Mouse (Mus musculus) large intestine, adult 2 months (tissue): ENCODE measurements around the gene Tns3. TPM values are rescaled to one million over a fixed set of nuclear protein-coding genes. Genes with fewer than 3 reads are reported as not detected.

Experiments
- DNase-seq: peaks from one replicate; pipeline ENCODE4 v3.0.0-alpha.2; 2012; ENCODE audit warnings: low read depth, low spot score
- WGBS: fragments of 180-500 bp; shearing (Covaris S2); methylation state at CpG from one replicate; pipeline ENCODE4 v1.1.7; 2018; 5-methylcytosine and 5-hydroxymethylcytosine counted together
- polyA plus RNA-seq: library from polyadenylated mRNA; depleted of rRNA; stranded (reverse); fragments of >200 nt; gene quantifications from 2 replicates; pipeline ENCODE4 v1.2.3, GENCODE M21; 2012

Gene Tns3
- polyA plus RNA-seq, 1 experiment = 15.1 TPM

- WGBS = 52% methylated on average over 10 of the region's 10 CpGs
- no peak for DNase-seq
Measured at GRCm38 (mm10) chr11:8652792-8653645, 11.3 kb downstream of the Tns3 start.

DNA sequence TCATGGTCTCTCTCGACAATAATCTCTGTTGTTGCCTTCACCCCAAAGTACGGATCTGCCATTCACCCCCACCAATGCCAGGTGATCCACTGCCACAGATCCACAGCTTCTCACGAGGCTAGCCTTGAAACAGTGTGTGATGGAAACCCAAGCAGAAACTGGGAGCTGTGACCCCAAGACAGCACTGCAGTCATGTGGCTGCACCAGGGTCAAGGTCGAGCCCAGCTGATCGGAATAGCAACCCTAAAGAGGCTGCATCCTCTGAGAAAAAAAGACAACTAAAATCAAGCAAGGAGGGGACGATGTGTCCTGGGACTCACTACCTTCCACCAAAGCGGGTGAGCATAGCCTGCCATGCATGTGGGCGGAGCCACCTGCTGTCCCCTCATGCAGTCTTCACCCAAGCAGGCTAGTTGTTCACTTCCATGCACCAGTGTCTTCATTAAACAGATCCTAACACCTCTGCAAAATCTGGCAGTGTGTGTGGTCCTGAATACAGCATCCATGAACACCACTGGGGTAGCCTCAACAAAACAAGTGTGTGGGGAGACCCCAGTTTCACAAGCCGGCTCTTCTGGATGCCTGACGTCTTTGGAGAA lies 12.1 kb downstream of the Tns3 start:
- WGBS = 81% methylated on average over 10 of the region's 10 CpGs
- DNase-seq = no peak

GRCm38 (mm10) chr11:8651448-8652035 lies 12.8 kb downstream of the Tns3 start:
- 91% methylated on average over 10 of the region's 10 CpGs for WGBS
- no peak for DNase-seq

- DNase-seq = no peak
- WGBS = 52% methylated on average over 3 of the region's 3 CpGs
Measured at GRCm38 (mm10) chr11:8645609-8646008, 18.7 kb downstream of the Tns3 start.

DNA sequence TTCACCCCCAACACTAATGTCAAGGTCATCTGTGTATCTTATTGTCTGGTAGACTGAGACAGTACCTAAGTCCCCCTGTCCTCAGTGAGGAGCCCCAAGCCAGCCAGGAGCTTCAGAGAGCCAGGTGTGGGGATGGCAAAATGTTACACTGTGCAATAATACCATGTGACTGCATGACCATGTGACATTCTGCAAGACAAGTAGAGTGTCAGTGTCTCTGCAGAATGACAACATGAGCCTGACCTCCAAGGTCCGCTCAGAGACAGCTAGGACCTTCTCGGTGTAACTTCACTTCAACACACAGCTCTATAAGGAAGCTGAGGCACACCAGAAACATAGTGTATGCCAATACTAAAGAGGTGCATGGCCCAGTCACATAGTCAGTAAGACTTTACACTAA lies 20.1 kb downstream of the Tns3 start:
- DNase-seq = no peak
- 86% methylated on average over 2 of the region's 2 CpGs for WGBS

GRCm38 (mm10) chr11:8641634-8642277 lies 22.6 kb downstream of the Tns3 start:
- WGBS = 37% methylated on average over 10 of the region's 10 CpGs
- DNase-seq = no peak

DNA sequence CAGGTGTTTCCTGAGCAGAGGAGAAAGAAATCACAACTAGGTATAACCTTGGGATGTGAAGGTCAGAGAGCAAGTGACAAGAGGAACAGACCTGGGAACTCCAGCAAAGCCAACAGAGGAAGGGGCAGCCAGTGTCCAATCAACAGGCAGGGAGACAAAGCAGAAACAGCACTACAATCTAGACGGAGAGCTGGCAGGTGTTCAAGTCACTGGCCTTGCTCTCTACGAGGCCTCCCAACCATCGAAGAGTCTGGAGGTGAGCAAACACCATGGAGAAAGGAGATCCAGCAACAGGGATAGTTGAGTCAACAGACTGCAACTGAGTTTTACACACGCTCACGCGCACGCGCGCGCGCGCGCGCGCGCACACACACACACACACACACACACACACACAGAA lies 24.6 kb downstream of the Tns3 start:
- no peak for DNase-seq
- 76% methylated on average over 16 of the region's 16 CpGs for WGBS

- 83% methylated on average over 6 of the region's 6 CpGs for WGBS
- no peak for DNase-seq
Measured at GRCm38 (mm10) chr11:8639007-8639718, 25.2 kb downstream of the Tns3 start.

GRCm38 (mm10) chr11:8637469-8638447 lies 26.6 kb downstream of the Tns3 start:
- WGBS = 76% methylated on average over 10 of the region's 10 CpGs
- DNase-seq = no peak

GRCm38 (mm10) chr11:8636680-8637079 lies 27.7 kb downstream of the Tns3 start:
- no peak for DNase-seq
- WGBS = 77% methylated on average over 1 of the region's 1 CpGs

- 36% methylated on average over 3 of the region's 3 CpGs for WGBS
- DNase-seq = no peak
Measured at GRCm38 (mm10) chr11:8635778-8636177, 28.6 kb downstream of the Tns3 start.

GRCm38 (mm10) chr11:8634728-8635410 lies 29.5 kb downstream of the Tns3 start:
- 21% methylated on average over 7 of the region's 7 CpGs for WGBS
- no peak for DNase-seq

GRCm38 (mm10) chr11:8632163-8632562 lies 32.2 kb downstream of the Tns3 start:
- DNase-seq = no peak

DNA sequence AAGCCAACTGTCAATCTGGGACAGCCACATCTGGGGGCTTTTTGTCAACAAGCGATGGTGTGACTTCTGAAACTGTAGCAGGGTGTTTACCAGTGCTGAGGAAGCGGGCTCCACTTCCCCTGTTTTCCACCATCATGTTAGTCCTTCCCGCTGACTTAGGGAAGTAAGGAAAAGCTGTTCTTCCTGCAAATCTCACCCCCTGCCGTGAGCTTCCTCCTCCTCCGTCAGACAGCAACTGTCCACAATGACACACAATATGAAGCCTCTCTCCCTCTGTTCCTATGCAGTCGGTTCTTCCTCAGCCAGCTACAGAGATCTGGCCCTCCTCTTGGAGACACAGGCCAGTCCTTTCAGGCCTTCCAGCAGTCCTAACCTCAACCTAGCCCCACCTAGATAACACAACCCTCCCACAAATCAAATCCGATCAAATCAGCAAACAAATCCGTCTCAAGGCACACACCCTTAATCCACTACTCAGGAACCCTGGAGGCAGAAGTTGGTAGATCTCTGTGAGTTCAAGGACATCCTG lies 34.4 kb downstream of the Tns3 start:
- no peak for DNase-seq

More at GRCm38 (mm10) chr11:8632163-8632562, 32.2 kb downstream of the Tns3 start:
- 79% methylated on average over 5 of the region's 5 CpGs for WGBS

DNA sequence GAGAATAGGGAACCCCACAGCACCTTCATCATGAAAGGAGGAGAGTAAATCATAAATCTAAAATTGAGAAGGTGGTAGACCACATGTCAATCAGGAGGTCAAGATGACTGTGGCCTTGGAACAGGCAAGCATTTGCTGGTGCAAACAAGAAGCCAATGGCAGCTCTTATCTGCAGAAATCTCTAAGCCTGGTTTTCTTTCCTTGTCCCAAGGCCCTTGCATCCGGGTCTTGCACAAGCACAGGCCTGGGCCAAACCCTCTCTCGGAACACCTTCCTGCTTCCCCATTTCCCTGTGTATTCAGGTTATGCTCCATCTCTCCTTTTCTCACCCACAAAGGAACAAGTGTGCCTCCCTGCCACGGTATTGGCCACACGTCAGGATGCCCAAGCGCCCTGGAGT lies 35.0 kb downstream of the Tns3 start:
- DNase-seq = no peak
- WGBS = 55% methylated on average over 5 of the region's 5 CpGs

More for the DNA sequence above, 34.4 kb downstream of the Tns3 start:
- 56% methylated on average over 8 of the region's 8 CpGs for WGBS

DNA sequence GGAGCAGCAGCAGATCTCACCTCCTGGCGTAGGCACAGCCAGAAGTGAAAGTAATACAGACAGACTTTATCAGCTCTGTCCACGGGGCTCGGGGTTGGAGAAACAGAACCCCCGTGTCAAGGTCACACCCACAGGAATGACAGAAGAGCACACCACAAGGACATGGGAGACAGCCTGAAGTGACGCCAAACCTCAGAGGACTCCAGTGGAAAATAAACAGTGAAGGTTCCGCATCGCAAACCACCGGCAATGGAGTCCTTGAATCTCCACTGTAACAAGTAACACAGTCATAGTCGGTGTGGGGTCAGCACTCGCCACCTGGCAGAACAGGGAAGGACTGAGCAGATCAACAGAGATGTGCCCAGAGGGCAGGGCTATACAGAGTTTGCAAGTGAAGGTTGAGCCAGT lies 35.5 kb downstream of the Tns3 start:
- 14% methylated on average over 10 of the region's 10 CpGs for WGBS
- DNase-seq = no peak

DNA sequence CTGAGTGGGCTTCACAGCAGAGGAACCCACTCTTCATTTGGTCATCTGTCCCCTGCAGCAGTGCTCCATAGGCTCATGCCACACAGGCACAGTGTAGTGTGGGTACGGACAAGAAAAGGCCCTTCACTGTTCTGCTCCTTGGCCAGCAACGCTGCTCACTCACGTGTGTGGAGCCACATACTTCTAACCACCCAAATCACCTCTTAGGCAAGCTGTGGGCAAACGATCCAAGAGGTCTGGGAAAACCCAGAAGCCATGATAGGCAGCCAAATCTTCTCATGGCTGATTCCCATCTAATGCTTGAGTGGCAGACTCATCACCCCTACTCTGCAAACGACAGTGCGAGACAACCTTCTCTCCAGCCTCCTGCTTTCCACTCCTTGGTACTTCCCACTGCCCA lies 37.2 kb downstream of the Tns3 start:
- no peak for DNase-seq
- 58% methylated on average over 6 of the region's 6 CpGs for WGBS

DNA sequence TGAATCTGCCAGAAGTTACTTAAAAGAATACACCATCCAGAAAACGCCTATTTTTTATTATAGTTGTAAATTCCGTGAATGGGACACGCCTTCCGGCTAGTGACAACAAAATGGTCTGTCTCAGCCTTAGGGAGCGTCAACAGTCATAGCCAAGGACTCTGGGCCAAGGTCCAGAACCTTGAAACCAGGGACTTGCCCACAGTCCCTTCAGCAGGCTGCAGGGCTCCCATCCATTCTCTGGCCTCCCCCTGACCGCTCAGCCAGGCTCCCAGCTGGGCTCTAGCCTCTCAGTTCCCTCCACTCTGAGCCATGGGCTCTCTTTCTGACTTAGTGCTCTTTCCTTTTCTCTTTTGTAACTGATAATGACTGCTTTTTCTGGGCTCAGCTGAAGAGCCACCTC lies 37.6 kb downstream of the Tns3 start:
- peak; percentile 88 for DNase-seq
- WGBS = 21% methylated on average over 6 of the region's 6 CpGs
